Mouse (Mus musculus): Measurements from ENCODE around the gene Uso1.

Gene Uso1

GRCm38 (mm10) chr5:92244900-92245299 is 107.2 kb downstream of the Uso1 start:
- DNase-seq: no peak

DNA sequence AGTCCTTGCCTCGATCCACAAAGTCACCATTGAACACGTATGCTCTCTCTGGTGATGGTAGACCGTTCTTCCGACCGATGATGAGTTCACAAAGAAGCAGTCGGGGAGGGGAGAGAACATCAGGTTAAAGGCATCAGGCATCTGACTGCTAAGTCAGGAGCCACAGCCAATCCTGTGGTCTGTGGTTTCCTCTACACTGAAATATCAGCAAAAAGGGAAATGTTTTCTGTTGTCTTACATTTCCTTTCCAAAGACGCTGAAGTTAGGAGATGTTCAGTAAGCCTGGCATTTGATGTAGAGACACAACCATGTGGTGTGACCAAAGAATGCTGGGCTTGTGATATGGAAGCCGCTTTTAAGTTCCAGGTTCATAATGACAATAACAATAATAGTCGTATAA is 107.7 kb downstream of the Uso1 start:
- DNase-seq: peak; percentile 41 to 56

DNA sequence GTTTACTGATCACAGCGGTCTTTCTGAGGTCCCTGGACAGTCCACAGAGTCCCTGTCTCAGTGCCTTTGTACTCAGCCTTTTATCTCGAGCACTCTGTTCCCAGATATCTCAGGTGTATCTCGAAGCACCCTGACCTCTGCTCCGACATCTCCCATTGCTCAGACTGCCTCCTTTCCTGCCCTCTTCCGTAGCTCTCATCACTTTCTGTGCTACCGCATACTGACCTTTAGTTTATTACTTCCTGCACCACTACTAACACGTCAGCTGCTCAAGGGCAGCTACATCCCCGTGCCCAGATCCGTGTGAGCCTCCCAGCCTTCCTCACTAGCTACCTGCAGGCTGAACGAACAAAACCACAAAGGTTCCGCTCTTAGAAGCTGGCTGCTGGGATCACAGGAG is 110.9 kb downstream of the Uso1 start:
- no peak for DNase-seq

DNA sequence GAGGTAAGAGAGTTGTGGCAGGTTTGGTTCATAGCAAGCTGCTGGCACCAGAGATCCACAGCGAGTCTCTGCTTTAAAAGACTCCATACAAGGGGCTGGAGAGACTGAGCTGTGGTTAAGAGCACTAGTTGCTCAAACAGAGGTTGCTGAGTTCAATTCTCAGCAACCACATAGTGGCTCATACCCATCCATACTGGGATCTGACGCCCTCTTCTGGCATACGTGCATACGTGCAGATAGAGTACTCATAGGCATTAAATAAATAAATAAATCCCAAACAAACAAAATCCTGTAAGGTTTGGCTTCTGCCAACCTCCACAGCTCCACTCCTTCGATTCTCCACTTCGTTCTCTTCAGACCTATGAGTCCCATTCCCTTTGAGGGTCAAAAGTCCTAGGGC is 114.3 kb downstream of the Uso1 start:
- DNase-seq: no peak
